Mouse (Mus musculus): ENCODE data around the gene Itch. TPM values are rescaled to one million over a fixed set of nuclear protein-coding genes. Genes with fewer than 3 reads are reported as not detected.
A peak's percentile ranks its signal among the peaks of the same experiment; 100 is the strongest.
"Not testable (repeated sequence)": the region's sequence is repeated elsewhere in the genome, so short reads cannot be mapped to it uniquely, and the experiment has no call there.

Gene Itch
- polyA plus RNA-seq, 1 experiment from 2014 or later: 16.0 TPM

GRCm38 (mm10) chr2:155100796-155101259, 32.5 kb upstream of the Itch start:
- 21% methylated on average over 3 of the region's 3 CpGs for WGBS (ENCODE audit: insufficient replicate concordance)
- no peak overlapping the region for H3K9ac ChIP-seq
- no peaks in the 10 kb centered on the region for H3K36me3 ChIP-seq (replicated peaks)
- no peaks in the 10 kb centered on the region for H3K9me3 ChIP-seq (replicated peaks)
- H3K4me3 ChIP-seq (replicated peaks): no peak overlapping the region
- no peak overlapping the region for H3K4me2 ChIP-seq
- peak overlapping the region; percentile 70 for H3K27ac ChIP-seq (replicated peaks)
- no peaks in the 10 kb centered on the region for H3K27me3 ChIP-seq
- ATAC-seq (ENCODE audit: insufficient read depth): no peak
- peaks cover 28% of the 10 kb centered on the region for H3K4me1 ChIP-seq (replicated peaks)

GRCm38 (mm10) chr2:155101761-155102181, 31.5 kb upstream of the Itch start:
- H3K4me2 ChIP-seq: peak overlapping the region; percentile 16
- H3K27me3 ChIP-seq: no peaks in the 10 kb centered on the region
- H3K9ac ChIP-seq: no peak overlapping the region
- H3K4me1 ChIP-seq (replicated peaks): peaks cover 28% of the 10 kb centered on the region
- H3K4me3 ChIP-seq (replicated peaks): no peak overlapping the region
- 49% methylated on average over 6 of the region's 6 CpGs for WGBS (ENCODE audit: insufficient replicate concordance)
- no peaks in the 10 kb centered on the region for H3K36me3 ChIP-seq (replicated peaks)
- no peaks in the 10 kb centered on the region for H3K9me3 ChIP-seq (replicated peaks)
- H3K27ac ChIP-seq (replicated peaks): peak overlapping the region; percentile 70; the same call in 1 of the 2 replicates
- ATAC-seq (ENCODE audit: insufficient read depth): no peak

GRCm38 (mm10) chr2:155103607-155104006, 29.7 kb upstream of the Itch start:
- no peak overlapping the region for H3K4me3 ChIP-seq (replicated peaks)
- 57% methylated on average over 6 of the region's 6 CpGs for WGBS (ENCODE audit: insufficient replicate concordance)
- H3K36me3 ChIP-seq (replicated peaks): no peaks in the 10 kb centered on the region
- ATAC-seq (ENCODE audit: insufficient read depth): peak; percentile 49; the same call in 1 of the 2 replicates
- no peak overlapping the region for H3K4me2 ChIP-seq
- no peaks in the 10 kb centered on the region for H3K27me3 ChIP-seq
- H3K27ac ChIP-seq (replicated peaks): no peak overlapping the region
- no peaks in the 10 kb centered on the region for H3K9me3 ChIP-seq (replicated peaks)
- H3K9ac ChIP-seq: no peak overlapping the region
- peaks cover 28% of the 10 kb centered on the region for H3K4me1 ChIP-seq (replicated peaks)

- WGBS (ENCODE audit: insufficient replicate concordance): 56% methylated on average over 9 of the region's 9 CpGs
- H3K4me3 ChIP-seq (replicated peaks); H3K27ac ChIP-seq (replicated peaks); ATAC-seq (ENCODE audit: insufficient read depth); H3K4me1 ChIP-seq (replicated peaks); H3K9me3 ChIP-seq (replicated peaks); H3K27me3 ChIP-seq; H3K36me3 ChIP-seq (replicated peaks); H3K4me2 ChIP-seq; H3K9ac ChIP-seq: not testable (repeated sequence)
Observed at GRCm38 (mm10) chr2:155107276-155107675, 26.0 kb upstream of the Itch start.

GRCm38 (mm10) chr2:155115216-155115830, 18.0 kb upstream of the Itch start:
- ATAC-seq (ENCODE audit: insufficient read depth): no peak
- Histone ChIP-seq H3K4me2 (no peak overlapping the region), H3K27ac (replicated peaks) (no peak overlapping the region), H3K4me3 (replicated peaks) (no peak overlapping the region), H3K9me3 (replicated peaks) (no peaks in the 10 kb centered on the region), H3K4me1 (replicated peaks) (no peaks in the 10 kb centered on the region), H3K36me3 (replicated peaks) (no peaks in the 10 kb centered on the region), H3K27me3 (no peaks in the 10 kb centered on the region), H3K9ac (no peak overlapping the region)
- 49% methylated on average over 7 of the region's 7 CpGs for WGBS (ENCODE audit: insufficient replicate concordance)

- peak overlapping the region; percentile 86 for H3K4me2 ChIP-seq
- peak overlapping the region; percentile 77 for H3K4me3 ChIP-seq (replicated peaks)
- H3K4me1 ChIP-seq (replicated peaks): peaks cover 42% of the 10 kb centered on the region
- peak overlapping the region; percentile 87 for H3K9ac ChIP-seq
- peak overlapping the region; percentile 80 for H3K27ac ChIP-seq (replicated peaks)
- no peak; the same call in 1 of the 2 replicates for ATAC-seq (ENCODE audit: insufficient read depth)
- H3K9me3 ChIP-seq (replicated peaks): no peaks in the 10 kb centered on the region
- under 1% methylated on average over 18 of the region's 18 CpGs for WGBS (ENCODE audit: insufficient replicate concordance)
- peaks cover 16% of the 10 kb centered on the region for H3K36me3 ChIP-seq (replicated peaks)
- H3K27me3 ChIP-seq: no peaks in the 10 kb centered on the region
Observed at GRCm38 (mm10) chr2:155133977-155134860, 910 bp downstream of the Itch start.

GRCm38 (mm10) chr2:155135092-155135491, 1.8 kb downstream of the Itch start:
- H3K36me3 ChIP-seq (replicated peaks): peaks cover 24% of the 10 kb centered on the region
- no peaks in the 10 kb centered on the region for H3K27me3 ChIP-seq
- no peak for ATAC-seq (ENCODE audit: insufficient read depth)
- 49% methylated on average over 4 of the region's 4 CpGs for WGBS (ENCODE audit: insufficient replicate concordance)
- H3K4me3 ChIP-seq (replicated peaks): no peak overlapping the region
- no peak overlapping the region for H3K9ac ChIP-seq
- H3K9me3 ChIP-seq (replicated peaks): no peaks in the 10 kb centered on the region
- peaks cover 42% of the 10 kb centered on the region for H3K4me1 ChIP-seq (replicated peaks)
- peak overlapping the region; percentile 48 for H3K27ac ChIP-seq (replicated peaks)
- H3K4me2 ChIP-seq: peak overlapping the region; percentile 23

GRCm38 (mm10) chr2:155135534-155135933, 2.2 kb downstream of the Itch start:
- no peaks in the 10 kb centered on the region for H3K27me3 ChIP-seq
- H3K4me2 ChIP-seq: peak overlapping the region; percentile 23
- H3K27ac ChIP-seq (replicated peaks): peak overlapping the region; percentile 48
- peaks cover 42% of the 10 kb centered on the region for H3K4me1 ChIP-seq (replicated peaks)
- ATAC-seq (ENCODE audit: insufficient read depth): no peak
- peaks cover 28% of the 10 kb centered on the region for H3K36me3 ChIP-seq (replicated peaks)
- no peaks in the 10 kb centered on the region for H3K9me3 ChIP-seq (replicated peaks)
- WGBS (ENCODE audit: insufficient replicate concordance): 48% methylated on average over 1 of the region's 1 CpGs
- no peak overlapping the region for H3K4me3 ChIP-seq (replicated peaks)
- no peak overlapping the region for H3K9ac ChIP-seq

GRCm38 (mm10) chr2:155140986-155141385, 7.7 kb downstream of the Itch start:
- Histone ChIP-seq H3K4me2 (no peak overlapping the region), H3K4me3 (replicated peaks) (no peak overlapping the region), H3K9me3 (replicated peaks) (no peaks in the 10 kb centered on the region), H3K27me3 (no peaks in the 10 kb centered on the region), H3K9ac (no peak overlapping the region), H3K36me3 (replicated peaks) (peaks cover 62% of the 10 kb centered on the region), H3K4me1 (replicated peaks) (peaks cover 19% of the 10 kb centered on the region), H3K27ac (replicated peaks) (no peak overlapping the region)
- 74% methylated on average over 5 of the region's 5 CpGs for WGBS (ENCODE audit: insufficient replicate concordance)
- no peak for ATAC-seq (ENCODE audit: insufficient read depth)

GRCm38 (mm10) chr2:155142025-155142555, 8.8 kb downstream of the Itch start:
- peaks cover 71% of the 10 kb centered on the region for H3K36me3 ChIP-seq (replicated peaks)
- H3K27ac ChIP-seq (replicated peaks): no peak overlapping the region
- no peaks in the 10 kb centered on the region for H3K9me3 ChIP-seq (replicated peaks)
- H3K4me2 ChIP-seq: no peak overlapping the region
- no peak for ATAC-seq (ENCODE audit: insufficient read depth)
- H3K9ac ChIP-seq: no peak overlapping the region
- no peaks in the 10 kb centered on the region for H3K27me3 ChIP-seq
- H3K4me3 ChIP-seq (replicated peaks): no peak overlapping the region
- peaks cover 9% of the 10 kb centered on the region; the same call in 1 of the 2 replicates for H3K4me1 ChIP-seq (replicated peaks)

- not testable (repeated sequence) for H3K27ac ChIP-seq (replicated peaks); H3K4me2 ChIP-seq; H3K4me3 ChIP-seq (replicated peaks); H3K9ac ChIP-seq; H3K4me1 ChIP-seq (replicated peaks); ATAC-seq (ENCODE audit: insufficient read depth); H3K9me3 ChIP-seq (replicated peaks); H3K27me3 ChIP-seq
- peaks cover 29% of the 10 kb centered on the region for H3K36me3 ChIP-seq (replicated peaks)
Observed at GRCm38 (mm10) chr2:155149296-155149695, 16.0 kb downstream of the Itch start.
